Mouse (Mus musculus) CH12F3 (cell line): Measurements from ENCODE around the gene Serinc2.
"Not testable (repeated sequence)": the region's sequence is repeated elsewhere in the genome, so short reads cannot be mapped to it uniquely, and the experiment has no call there.

Experiments
- in situ Hi-C: fragments of 300-500 bp; cut with MboI; formaldehyde crosslinking; loops from 2 replicates; pipeline ENCODE4 v1.14.3; 2020; ENCODE audit warnings: low sequenced_read_pairs

Serinc2 gene

DNA sequence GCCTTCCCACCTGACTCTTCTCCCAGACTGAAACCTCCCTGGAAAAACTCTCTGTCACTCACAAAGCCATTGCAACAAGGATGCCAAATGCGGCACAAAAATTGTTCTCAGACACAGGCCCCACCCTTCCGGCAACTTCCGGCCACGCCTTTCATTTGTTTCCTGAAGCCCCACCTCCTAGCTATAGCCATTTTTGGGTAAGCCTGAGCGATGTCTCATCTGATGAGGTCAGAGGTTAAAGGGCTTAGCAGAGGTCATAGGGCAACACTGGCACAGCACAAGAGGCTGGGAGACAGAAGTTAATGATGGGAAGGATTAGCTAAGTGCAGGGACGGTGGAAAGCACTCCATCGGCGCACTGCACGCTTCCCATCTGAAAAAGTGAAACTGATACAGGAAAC lies 12.4 kb downstream of the Serinc2 start:
- in situ Hi-C loops = no loop called here

DNA sequence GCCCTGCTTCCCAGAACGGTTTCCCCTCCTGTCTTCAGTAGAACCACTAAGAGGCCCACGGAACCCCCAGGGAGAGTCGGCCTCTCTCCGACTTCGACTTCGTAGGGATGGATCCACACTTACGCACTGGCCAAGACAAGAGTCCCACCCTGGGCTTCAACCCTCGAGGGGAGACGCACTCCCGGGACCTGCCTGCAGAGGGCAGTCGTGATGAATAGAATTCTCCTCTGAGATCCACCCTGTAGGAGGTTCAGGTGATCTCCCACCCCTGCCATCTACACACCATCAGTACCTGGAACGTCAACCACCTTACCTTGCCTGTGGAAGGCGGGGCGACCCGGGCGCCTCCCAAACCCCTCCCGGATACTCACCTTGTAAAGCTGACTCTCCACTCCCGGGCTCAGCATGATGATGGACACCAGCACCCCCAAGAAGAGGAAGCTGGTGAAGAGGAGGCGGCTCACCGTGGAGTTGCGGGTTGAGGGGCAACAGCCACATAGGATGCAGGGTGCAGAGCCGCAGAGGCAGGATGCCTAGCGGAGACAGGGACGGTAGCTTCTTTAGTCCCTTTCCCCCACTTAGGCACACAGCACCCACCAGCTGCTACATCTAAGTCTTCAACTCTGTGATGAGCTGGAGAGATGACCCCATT lies 14.2 kb downstream of the Serinc2 start:
- in situ Hi-C loops = no loop called here

DNA sequence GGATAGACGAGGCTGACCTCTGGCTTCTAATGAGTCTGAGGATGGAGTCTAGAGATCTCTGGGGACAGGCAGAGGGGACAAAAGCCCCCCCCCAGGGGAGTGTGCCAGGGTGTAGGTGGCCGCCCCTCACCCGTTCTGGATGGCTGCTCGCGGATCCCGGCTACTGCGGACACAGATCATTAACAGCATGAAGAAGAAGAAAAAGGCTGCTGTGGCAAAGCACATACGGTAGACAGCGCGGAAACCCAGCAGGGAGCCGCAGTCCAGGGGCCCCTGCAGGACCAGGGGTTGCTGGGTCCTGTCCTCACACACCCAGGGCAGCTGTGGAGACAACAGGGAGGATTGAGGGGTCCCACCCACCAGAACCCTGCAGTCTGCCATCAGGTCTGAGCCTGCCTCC lies 14.9 kb downstream of the Serinc2 start:
- in situ Hi-C loops = no loop called here

DNA sequence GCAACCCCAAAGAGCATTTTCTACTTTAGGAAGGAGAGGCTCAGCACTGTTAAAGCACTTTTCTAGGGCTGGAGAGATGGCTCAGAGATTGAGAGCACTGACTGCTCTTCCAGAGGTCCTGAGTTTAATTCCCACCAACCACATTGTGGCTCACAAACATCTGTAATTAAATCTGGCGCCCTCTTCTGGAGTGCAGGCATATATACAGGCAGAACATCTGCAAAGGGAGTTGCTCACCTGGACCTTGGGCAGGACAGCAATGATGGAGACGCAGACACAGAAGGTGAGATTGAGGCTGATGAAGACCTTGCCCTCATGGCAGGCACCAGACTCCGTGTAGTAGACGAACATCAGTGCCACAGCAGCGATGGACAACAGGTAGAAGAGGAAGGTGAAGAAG lies 18.6 kb downstream of the Serinc2 start:
- in situ Hi-C loops = no loop called here

DNA sequence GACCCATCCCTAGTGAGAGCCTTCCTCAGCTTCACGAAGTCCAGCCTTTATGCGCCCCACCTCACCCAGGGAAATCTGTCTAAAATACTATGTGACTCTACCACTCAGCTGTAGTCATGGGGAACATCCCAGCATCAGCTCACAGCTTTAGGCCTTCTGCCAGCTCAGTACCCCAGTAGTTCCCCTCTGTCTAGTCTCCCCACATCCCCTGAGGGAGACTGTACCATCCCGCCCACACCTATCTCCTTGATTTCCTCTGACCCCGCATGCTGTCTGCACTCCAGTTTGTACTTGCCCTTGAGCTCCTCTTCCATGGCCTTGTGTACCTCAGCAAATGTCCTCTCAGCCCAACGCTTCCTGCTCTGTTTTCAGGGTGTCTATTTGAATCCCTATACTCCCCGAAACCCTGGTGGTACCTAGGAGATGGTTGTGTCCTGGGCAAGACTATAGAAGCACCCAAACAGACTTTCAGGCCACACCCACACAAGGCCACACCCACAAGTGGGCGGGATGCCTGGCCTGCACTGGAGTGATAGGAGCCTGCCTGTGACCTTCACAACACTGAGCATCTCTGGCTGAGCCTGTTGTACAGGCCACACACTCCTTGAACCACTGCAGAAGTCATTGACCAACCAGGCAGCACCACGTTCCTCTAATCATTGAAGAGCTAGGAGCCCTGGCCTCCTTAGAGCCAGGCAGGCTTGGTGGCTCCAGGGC lies 26.4 kb downstream of the Serinc2 start:
- in situ Hi-C loops = no loop called here

DNA sequence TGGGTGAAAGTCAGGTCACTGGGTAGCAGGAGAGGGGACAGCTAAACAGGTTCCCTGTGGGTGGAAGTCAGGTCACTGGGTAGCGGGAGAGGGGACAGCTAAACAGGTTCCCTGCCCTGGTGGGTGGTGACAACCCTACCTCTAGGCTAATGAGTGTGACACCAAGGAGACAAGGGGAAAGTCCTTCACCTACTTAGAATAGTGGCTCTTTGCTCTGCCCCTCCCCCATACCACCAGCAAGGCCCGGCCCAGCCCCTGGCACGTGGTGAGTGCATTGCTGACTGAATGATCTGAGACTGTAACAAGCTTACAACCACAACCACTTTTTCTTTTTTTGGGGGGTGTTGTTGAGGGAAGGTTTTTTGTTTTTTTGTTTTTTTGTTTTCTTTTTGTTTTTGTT lies 27.2 kb downstream of the Serinc2 start:
- in situ Hi-C loops = no loop called here

DNA sequence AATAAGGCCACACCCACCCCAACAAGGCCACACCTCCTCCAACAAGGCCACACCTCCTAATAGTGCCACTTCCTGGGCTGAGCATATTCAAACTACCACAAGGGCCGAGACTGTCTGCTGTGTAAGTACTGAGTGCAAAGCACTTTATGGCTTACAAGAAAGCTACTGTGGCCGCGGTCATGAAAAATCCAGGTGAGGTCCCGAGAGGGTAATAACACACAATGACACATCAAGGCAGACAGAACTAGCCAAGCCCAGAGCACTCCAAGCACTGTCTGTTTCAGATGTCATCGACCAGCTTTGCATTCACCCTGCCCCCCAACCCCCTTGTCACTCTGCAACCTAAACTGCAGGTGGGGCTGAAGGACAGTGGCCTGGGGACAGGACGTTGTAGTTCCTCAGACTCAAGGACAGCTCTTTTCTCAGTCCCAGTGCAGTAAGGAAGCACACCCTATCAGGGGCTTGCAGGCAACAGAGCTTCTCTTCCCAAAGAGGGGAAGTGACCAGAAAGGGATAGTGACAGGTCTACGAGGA lies 27.8 kb downstream of the Serinc2 start:
- in situ Hi-C loops = no loop called here

DNA sequence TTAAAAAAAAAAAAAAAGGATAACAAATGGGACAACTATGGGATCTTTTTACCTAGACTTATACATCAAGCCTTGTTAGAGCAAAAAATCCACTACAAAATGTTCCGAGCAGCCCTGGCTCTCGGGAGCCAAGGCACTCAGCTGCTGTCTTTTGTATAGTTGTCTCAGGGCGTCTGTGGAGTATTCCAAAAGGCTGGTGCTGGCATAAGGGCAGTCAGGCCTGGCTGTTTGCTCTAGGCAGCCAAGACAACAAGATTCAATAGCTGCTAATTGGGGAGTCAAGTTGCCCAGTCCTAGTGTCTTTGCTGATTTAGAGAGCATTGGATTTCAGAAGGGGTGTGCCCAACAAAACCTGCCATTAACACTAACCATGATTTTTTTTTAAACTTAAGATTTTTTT lies 30.4 kb downstream of the Serinc2 start:
- in situ Hi-C loops = no loop called here

DNA sequence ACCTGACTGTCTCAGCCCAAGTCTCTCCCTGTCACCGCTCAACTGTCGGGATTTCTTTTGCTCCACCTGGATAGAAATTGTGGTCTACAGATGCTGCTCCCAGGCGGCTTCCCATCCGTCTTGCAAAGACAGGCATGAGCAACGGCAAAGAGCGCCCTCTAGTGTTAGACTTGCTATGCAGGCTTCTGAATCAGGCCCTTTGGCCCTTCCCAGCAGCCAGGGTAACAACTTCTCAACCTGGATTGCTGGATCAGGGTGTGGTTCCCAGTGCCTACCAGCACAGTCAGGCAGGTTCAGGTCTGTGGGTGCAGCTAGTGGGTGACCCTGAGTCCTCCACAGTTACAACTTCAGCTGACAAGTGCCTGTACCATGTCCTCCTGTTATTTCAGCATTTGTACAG lies 32.9 kb downstream of the Serinc2 start:
- in situ Hi-C loops = no loop called here

DNA sequence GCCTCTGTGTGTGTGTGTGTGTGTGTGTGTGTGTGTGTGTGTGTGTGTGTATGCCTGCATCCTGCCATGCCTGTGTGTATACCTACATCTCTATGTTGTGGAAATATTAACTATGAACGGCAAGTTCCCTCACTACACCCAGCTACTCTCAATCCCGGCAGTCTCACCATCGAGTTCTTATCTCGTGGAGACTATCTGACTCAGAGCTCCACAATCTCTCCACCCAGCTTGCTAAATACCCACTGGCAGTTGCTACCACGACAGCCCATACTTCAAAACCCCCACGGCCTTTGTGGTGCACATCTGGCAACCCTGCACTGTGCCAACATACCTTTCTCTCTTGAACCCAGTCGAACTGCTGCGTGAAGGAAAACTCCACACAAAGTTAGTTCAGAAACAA lies 34.3 kb downstream of the Serinc2 start:
- in situ Hi-C loops = no loop called here

DNA sequence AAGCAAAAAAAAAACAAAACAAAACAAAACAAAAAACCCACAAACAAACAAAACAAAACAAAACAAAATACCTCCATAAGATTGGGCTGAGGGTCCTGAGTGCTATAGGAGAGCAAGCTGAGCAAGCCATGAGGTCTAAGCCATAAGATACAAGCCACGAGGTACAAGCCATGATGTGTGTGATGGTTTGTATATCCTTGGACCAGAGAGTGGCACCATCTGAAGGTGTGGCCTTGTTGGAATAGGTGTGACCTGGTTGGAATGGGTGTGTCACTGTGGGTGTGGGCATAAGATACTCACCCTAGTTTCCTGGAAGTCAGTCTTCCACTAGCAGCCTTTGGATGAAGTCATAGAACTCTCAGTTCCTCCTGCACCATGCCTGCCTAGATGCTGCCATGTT lies 35.4 kb downstream of the Serinc2 start:
- in situ Hi-C loops = not testable (repeated sequence)

DNA sequence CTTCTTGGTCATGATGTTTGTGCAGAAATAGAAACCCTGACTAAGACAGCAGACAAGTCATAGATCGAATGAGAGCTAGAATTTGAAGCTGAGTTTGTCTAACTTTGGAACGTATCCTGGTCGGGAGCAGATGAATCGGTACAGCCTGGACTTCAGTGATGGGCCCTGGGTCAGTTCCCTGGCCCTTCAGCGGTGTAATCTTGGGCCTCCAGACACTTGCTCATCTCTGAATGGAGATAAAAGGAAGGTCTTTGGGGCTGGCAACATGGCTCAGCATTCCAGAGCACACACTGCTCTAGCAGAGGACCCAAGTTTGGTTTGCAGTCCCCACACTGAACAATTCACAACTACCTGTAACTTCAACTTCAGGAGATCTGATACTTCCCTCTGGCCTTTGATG lies 36.0 kb downstream of the Serinc2 start:
- in situ Hi-C loops = no loop called here

DNA sequence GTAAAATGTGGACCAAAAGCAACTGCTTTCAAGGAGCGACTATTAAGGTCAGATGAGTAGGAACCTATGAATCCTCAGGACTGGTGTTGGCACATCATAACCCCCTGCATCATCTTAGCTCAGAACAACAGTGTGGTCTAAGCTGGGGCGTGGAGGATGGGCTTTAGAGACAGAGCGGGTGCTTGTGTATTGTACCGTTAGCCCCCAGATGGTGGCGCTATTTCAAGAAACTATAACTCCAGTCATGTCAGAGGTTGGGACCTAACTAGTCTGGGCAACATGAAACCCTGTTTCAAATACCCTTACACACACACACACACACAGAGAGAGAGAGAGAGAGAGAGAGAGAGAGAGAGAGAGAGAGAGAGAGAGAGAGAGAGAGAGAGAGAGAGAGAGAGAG lies 38.3 kb downstream of the Serinc2 start:
- in situ Hi-C loops = no loop called here

DNA sequence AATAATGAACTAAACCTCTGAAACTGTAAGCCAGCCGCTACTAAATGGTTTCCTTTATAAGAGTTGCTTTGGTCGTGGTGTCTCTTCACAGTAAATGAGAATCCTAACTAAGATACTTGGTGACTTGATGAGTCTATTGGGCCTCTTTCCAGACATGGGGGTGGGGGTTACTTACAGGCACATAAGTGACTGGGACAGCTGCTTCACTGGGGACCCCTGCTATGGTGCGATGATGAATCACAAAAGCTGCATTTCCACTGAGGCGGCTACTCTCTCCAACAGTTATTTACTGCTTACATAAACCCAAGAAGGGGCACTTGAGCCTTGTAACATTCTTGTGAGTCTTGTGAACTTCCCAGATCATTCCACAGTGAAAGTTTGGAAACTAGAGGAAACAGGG lies 41.4 kb downstream of the Serinc2 start:
- in situ Hi-C loops = no loop called here

DNA sequence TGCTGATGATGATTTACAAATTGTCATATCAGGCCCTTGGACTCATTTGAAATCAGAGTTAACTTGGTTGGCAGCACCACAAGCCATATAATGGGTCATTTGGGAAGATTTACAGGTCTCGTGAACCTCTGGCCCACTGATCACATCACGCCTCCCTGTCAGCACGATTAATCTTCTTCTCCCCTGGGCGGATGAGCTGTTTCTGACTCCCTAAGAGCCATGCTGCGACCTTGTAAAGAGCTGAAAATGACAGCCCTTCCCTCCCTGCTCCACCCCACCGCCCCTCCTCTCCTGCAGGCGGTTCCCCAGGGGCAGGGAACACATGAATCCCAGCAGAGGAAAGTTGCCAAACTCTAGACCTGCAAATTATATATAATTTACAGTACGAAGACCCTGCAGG lies 42.6 kb downstream of the Serinc2 start:
- in situ Hi-C loops = no loop called here

DNA sequence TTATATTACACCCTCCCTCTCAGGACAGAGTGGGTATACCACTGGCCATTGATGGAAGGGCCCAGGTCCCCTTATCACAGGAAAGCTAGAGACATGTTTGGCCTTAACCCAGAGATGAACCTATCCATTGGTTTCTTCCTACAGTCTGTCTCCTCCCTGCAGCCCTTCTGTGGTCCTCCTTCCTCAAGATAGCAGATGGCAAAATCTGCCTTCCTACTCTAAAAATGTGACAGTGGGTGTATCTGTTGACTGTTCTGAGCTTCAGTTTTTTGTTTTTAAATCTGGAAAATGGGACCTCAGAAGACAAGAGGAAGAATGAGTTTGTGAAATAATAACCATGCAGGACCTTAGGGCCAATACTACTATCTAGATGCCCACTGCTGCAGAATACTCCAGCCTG lies 54.9 kb downstream of the Serinc2 start:
- in situ Hi-C loops = no loop called here

DNA sequence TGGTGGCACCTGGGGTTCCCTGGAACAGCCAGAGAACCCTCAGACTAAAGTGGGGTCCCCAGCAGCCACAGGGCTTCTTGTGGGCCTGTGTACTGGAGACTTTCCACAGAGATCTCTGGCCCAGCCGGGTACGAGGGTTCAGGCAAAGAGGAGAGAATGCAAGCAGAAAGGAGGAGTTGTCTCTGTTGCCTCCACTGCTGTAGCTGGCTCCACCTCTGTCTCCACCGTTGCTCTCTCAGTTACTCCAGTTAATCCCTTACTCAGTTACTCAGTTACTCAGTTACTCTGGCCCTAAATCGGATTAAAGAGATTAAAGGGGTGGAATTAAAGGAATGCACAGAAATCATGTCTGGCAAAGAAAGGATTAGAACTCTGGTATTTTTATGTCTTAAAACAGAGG lies 56.8 kb downstream of the Serinc2 start, which contains the start of gene Gm853:
Gm853 (minus strand) TSS at position 223 of the 400 bp plus-strand sequence.
- in situ Hi-C loops = no loop called here

DNA sequence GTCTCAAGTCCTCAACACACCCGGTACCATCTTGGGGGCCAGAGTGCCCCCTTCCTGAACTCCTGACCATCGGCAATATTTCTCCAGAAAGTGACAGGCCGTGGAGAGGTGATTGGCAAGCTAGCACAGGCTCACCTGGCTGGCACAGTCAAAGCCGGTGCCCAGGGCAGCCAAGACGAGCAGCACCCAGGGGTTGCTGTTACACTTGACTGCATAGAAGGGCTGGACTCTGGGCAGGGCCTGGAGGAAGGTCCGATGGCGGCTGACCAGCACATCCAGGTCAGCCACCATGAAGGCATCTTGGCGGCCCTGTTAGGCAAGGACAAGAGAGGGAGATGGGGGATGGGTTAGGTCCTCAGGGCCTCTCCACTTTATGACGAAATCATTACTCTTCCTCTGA lies 58.8 kb downstream of the Serinc2 start:
- in situ Hi-C loops = no loop called here

DNA sequence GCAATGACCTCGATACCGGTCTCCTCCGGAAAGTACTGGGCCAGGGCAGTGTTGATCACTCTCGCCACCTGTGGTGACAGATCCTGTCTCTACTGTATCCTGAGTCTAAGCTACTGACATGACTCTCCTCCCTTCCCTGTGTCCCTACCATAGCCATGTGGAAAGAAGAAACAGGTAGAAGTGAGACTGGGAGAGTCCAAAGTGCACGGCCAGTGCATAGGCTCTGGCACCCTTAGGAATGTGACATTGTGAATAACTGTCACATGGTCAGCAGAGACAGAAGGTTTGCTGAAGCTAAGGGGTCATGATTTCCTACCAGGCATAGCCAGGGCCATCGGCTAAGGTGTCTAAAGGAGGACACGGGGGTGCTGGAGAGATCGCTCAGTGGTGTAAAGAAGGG lies 63.6 kb downstream of the Serinc2 start:
- in situ Hi-C loops = no loop called here

DNA sequence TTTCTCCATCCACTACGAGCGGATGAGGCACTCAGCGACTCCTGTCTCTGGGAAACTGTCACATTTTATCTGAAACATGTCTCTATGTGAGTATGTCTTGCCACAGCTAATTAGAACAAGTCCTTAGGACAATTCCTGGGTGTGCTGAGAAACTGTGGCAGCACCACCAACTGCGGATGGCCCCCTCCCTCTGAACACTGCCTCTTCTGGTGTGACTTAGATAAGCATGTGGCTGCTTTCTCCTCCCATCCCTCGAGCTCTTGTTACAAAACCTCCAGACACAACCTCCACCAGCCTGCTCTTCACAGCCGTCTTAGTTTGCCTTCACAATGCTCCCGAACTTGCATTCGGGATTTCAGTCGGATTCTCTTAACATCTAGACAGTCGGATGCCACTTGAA lies 65.1 kb downstream of the Serinc2 start:
- in situ Hi-C loops = no loop called here

DNA sequence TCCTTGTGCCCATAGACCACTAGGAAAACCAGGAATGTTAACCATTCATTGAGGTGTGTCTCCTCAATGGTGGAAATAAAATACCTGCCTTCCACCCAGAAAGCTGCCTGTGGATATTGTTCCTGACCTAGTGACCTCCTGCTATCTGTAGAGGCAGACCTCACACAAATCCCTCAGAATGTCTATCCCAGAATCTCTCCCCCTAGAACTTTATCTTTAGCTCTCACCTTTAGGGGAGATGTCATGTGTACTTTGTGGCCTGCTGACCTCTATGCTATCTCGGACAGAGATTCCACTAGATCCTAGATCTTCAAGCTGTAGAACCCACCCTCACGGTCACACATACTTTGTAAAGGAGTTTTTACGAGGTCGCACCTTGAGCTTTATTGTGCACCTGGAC lies 65.8 kb downstream of the Serinc2 start:
- in situ Hi-C loops = no loop called here

DNA sequence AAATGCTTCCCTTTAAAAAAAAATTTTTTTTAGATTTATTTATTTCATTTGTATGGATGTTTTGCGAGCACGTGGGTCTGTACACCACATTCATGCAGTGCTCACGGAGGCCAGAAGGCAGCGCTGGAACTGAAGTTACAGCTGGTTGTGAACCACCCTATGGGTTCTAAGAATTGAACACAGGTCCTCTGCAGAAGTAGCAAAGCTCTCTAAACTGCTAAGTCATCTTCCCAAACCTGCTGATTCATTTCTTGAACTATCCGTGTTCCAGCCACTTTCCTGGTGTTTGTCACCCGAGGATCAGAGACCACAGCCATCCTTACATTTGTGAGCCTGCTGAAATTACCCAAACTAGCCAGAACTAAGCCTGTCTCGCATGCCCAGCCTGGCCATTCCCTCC lies 66.6 kb downstream of the Serinc2 start:
- in situ Hi-C loops = no loop called here

DNA sequence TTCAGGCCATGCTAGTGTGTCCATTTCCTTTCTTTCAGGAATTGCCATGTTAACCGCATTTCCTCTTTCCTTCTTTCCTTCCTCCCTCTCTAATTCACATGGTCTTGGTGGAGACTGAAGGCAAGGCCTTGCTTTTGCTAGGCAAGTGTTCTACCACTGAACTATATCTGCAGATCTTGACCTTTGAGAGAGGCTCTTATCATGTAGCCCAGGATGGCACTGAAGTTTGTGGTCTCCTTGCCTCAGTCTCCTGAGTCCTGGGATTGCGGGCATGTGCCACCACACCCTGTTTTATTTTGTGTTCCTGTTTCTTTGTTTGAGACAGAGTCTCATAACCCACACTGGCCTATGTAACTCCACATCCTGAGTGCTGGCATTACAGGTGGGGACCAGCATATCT lies 67.1 kb downstream of the Serinc2 start:
- in situ Hi-C loops = no loop called here
